Mouse (Mus musculus): ENCODE data around the gene Plcxd3. TPM values are rescaled to one million over a fixed set of nuclear protein-coding genes. Genes with fewer than 3 reads are reported as not detected.
"Not testable (repeated sequence)": the region's sequence is repeated elsewhere in the genome, so short reads cannot be mapped to it uniquely, and the experiment has no call there.

The Plcxd3 gene
- polyA plus RNA-seq, 1 experiment from 2014 or later: 3.6 TPM

- H3K36me3 ChIP-seq (ENCODE audit: control insufficient read depth, insufficient read depth, low read length): no peaks in the 10 kb centered on the region
- WGBS: 77% methylated on average over 3 of the region's 3 CpGs
- no peak for DNase-seq (ENCODE audit: low spot score)
- no peaks in the 10 kb centered on the region for H3K9me3 ChIP-seq (ENCODE audit: control insufficient read depth, low read length)
- H3K4me1 ChIP-seq (ENCODE audit: control insufficient read depth, insufficient read depth, low read length): no peaks in the 10 kb centered on the region
- H3K27me3 ChIP-seq (replicated peaks; ENCODE audit: control insufficient read depth, insufficient read depth, low read length): no peaks in the 10 kb centered on the region
- no peak for ATAC-seq (ENCODE audit: low read depth)
- no peak overlapping the region for H3K4me2 ChIP-seq (ENCODE audit: low read depth, low read length)
- no peak overlapping the region for H3K9ac ChIP-seq (ENCODE audit: low read depth, low read length)
- no peak overlapping the region for H3K4me3 ChIP-seq (ENCODE audit: low read depth, low read length)
- no peak overlapping the region for H3K27ac ChIP-seq (replicated peaks; ENCODE audit: low read depth, low read length)
These were observed 122.7 kb downstream of the Plcxd3 start for GRCm38 (mm10) chr15:4498036-4498435.

GRCm38 (mm10) chr15:4503366-4503765 lies 128.1 kb downstream of the Plcxd3 start:
- no peak for ATAC-seq (ENCODE audit: low read depth)
- no peak overlapping the region for H3K27ac ChIP-seq (replicated peaks; ENCODE audit: low read depth, low read length)
- H3K9ac ChIP-seq (ENCODE audit: low read depth, low read length): no peak overlapping the region
- no peak for DNase-seq (ENCODE audit: low spot score)
- no peaks in the 10 kb centered on the region for H3K36me3 ChIP-seq (ENCODE audit: control insufficient read depth, insufficient read depth, low read length)
- no peak overlapping the region for H3K4me3 ChIP-seq (ENCODE audit: low read depth, low read length)
- no peaks in the 10 kb centered on the region for H3K27me3 ChIP-seq (replicated peaks; ENCODE audit: control insufficient read depth, insufficient read depth, low read length)
- no peaks in the 10 kb centered on the region for H3K9me3 ChIP-seq (ENCODE audit: control insufficient read depth, low read length)
- no peak overlapping the region for H3K4me2 ChIP-seq (ENCODE audit: low read depth, low read length)
- H3K4me1 ChIP-seq (ENCODE audit: control insufficient read depth, insufficient read depth, low read length): no peaks in the 10 kb centered on the region
- WGBS: 82% methylated on average over 3 of the region's 3 CpGs

- no peak overlapping the region for H3K4me2 ChIP-seq (ENCODE audit: low read depth, low read length)
- H3K27me3 ChIP-seq (replicated peaks; ENCODE audit: control insufficient read depth, insufficient read depth, low read length): no peaks in the 10 kb centered on the region
- no peaks in the 10 kb centered on the region for H3K36me3 ChIP-seq (ENCODE audit: control insufficient read depth, insufficient read depth, low read length)
- DNase-seq (ENCODE audit: low spot score) (no peak), ATAC-seq (ENCODE audit: low read depth) (no peak)
- H3K4me3 ChIP-seq (ENCODE audit: low read depth, low read length): no peak overlapping the region
- WGBS: 71% methylated on average over 4 of the region's 4 CpGs
- no peak overlapping the region for H3K9ac ChIP-seq (ENCODE audit: low read depth, low read length)
- no peaks in the 10 kb centered on the region for H3K4me1 ChIP-seq (ENCODE audit: control insufficient read depth, insufficient read depth, low read length)
- H3K9me3 ChIP-seq (ENCODE audit: control insufficient read depth, low read length): no peaks in the 10 kb centered on the region
- no peak overlapping the region for H3K27ac ChIP-seq (replicated peaks; ENCODE audit: low read depth, low read length)
These were observed 128.5 kb downstream of the Plcxd3 start for GRCm38 (mm10) chr15:4503826-4504225.

GRCm38 (mm10) chr15:4514724-4515123 lies 139.4 kb downstream of the Plcxd3 start:
- DNase-seq (ENCODE audit: low spot score) (no peak), ATAC-seq (ENCODE audit: low read depth) (no peak)
- 85% methylated on average over 1 of the region's 1 CpGs for WGBS
- Histone ChIP-seq H3K4me1 (ENCODE audit: control insufficient read depth, insufficient read depth, low read length) (no peaks in the 10 kb centered on the region), H3K9me3 (ENCODE audit: control insufficient read depth, low read length) (no peaks in the 10 kb centered on the region), H3K9ac (ENCODE audit: low read depth, low read length) (no peak overlapping the region), H3K36me3 (ENCODE audit: control insufficient read depth, insufficient read depth, low read length) (no peaks in the 10 kb centered on the region), H3K27ac (replicated peaks; ENCODE audit: low read depth, low read length) (no peak overlapping the region), H3K4me2 (ENCODE audit: low read depth, low read length) (no peak overlapping the region), H3K27me3 (replicated peaks; ENCODE audit: control insufficient read depth, insufficient read depth, low read length) (no peaks in the 10 kb centered on the region), H3K4me3 (ENCODE audit: low read depth, low read length) (no peak overlapping the region)

GRCm38 (mm10) chr15:4524598-4524997 lies 149.3 kb downstream of the Plcxd3 start:
- no peak overlapping the region for H3K9ac ChIP-seq (ENCODE audit: low read depth, low read length)
- no peaks in the 10 kb centered on the region for H3K4me1 ChIP-seq (ENCODE audit: control insufficient read depth, insufficient read depth, low read length)
- H3K4me2 ChIP-seq (ENCODE audit: low read depth, low read length): no peak overlapping the region
- no peak overlapping the region for H3K4me3 ChIP-seq (ENCODE audit: low read depth, low read length)
- H3K36me3 ChIP-seq (ENCODE audit: control insufficient read depth, insufficient read depth, low read length): no peaks in the 10 kb centered on the region
- 74% methylated on average over 3 of the region's 3 CpGs for WGBS
- ATAC-seq (ENCODE audit: low read depth) (no peak), DNase-seq (ENCODE audit: low spot score) (no peak)
- no peaks in the 10 kb centered on the region for H3K27me3 ChIP-seq (replicated peaks; ENCODE audit: control insufficient read depth, insufficient read depth, low read length)
- H3K9me3 ChIP-seq (ENCODE audit: control insufficient read depth, low read length): no peaks in the 10 kb centered on the region
- no peak overlapping the region for H3K27ac ChIP-seq (replicated peaks; ENCODE audit: low read depth, low read length)

- Histone ChIP-seq H3K4me1 (ENCODE audit: control insufficient read depth, insufficient read depth, low read length) (no peaks in the 10 kb centered on the region), H3K27me3 (replicated peaks; ENCODE audit: control insufficient read depth, insufficient read depth, low read length) (no peaks in the 10 kb centered on the region), H3K4me2 (ENCODE audit: low read depth, low read length) (no peak overlapping the region), H3K9me3 (ENCODE audit: control insufficient read depth, low read length) (no peaks in the 10 kb centered on the region), H3K9ac (ENCODE audit: low read depth, low read length) (no peak overlapping the region), H3K27ac (replicated peaks; ENCODE audit: low read depth, low read length) (no peak overlapping the region), H3K36me3 (ENCODE audit: control insufficient read depth, insufficient read depth, low read length) (no peaks in the 10 kb centered on the region), H3K4me3 (ENCODE audit: low read depth, low read length) (no peak overlapping the region)
- WGBS: 88% methylated on average over 2 of the region's 2 CpGs
- no peak for ATAC-seq (ENCODE audit: low read depth)
- DNase-seq (ENCODE audit: low spot score): no peak
These were observed 158.4 kb downstream of the Plcxd3 start for GRCm38 (mm10) chr15:4533700-4534099.

GRCm38 (mm10) chr15:4559121-4559520 lies 183.8 kb downstream of the Plcxd3 start:
- WGBS: 63% methylated on average over 5 of the region's 5 CpGs
- Histone ChIP-seq H3K36me3 (ENCODE audit: control insufficient read depth, insufficient read depth, low read length) (no peaks in the 10 kb centered on the region), H3K9ac (ENCODE audit: low read depth, low read length) (no peak overlapping the region), H3K4me1 (ENCODE audit: control insufficient read depth, insufficient read depth, low read length) (no peaks in the 10 kb centered on the region), H3K4me2 (ENCODE audit: low read depth, low read length) (no peak overlapping the region), H3K27me3 (replicated peaks; ENCODE audit: control insufficient read depth, insufficient read depth, low read length) (no peaks in the 10 kb centered on the region), H3K4me3 (ENCODE audit: low read depth, low read length) (no peak overlapping the region), H3K27ac (replicated peaks; ENCODE audit: low read depth, low read length) (no peak overlapping the region), H3K9me3 (ENCODE audit: control insufficient read depth, low read length) (no peaks in the 10 kb centered on the region)
- DNase-seq (ENCODE audit: low spot score) (no peak), ATAC-seq (ENCODE audit: low read depth) (no peak)

GRCm38 (mm10) chr15:4561431-4561970 lies 186.2 kb downstream of the Plcxd3 start:
- no peak overlapping the region for H3K27ac ChIP-seq (replicated peaks; ENCODE audit: low read depth, low read length)
- peak; percentile 37; the same call in 1 of the 2 replicates for ATAC-seq (ENCODE audit: low read depth)
- no peaks in the 10 kb centered on the region for H3K36me3 ChIP-seq (ENCODE audit: control insufficient read depth, insufficient read depth, low read length)
- no peak overlapping the region for H3K4me2 ChIP-seq (ENCODE audit: low read depth, low read length)
- peak; percentile 18 for DNase-seq (ENCODE audit: low spot score)
- H3K9me3 ChIP-seq (ENCODE audit: control insufficient read depth, low read length): no peaks in the 10 kb centered on the region
- no peak overlapping the region for H3K9ac ChIP-seq (ENCODE audit: low read depth, low read length)
- H3K4me3 ChIP-seq (ENCODE audit: low read depth, low read length): no peak overlapping the region
- 50% methylated on average over 6 of the region's 6 CpGs for WGBS
- no peaks in the 10 kb centered on the region for H3K4me1 ChIP-seq (ENCODE audit: control insufficient read depth, insufficient read depth, low read length)
- no peaks in the 10 kb centered on the region for H3K27me3 ChIP-seq (replicated peaks; ENCODE audit: control insufficient read depth, insufficient read depth, low read length)

- H3K9me3 ChIP-seq (ENCODE audit: control insufficient read depth, low read length); H3K4me2 ChIP-seq (ENCODE audit: low read depth, low read length); H3K36me3 ChIP-seq (ENCODE audit: control insufficient read depth, insufficient read depth, low read length); H3K27me3 ChIP-seq (replicated peaks; ENCODE audit: control insufficient read depth, insufficient read depth, low read length); H3K9ac ChIP-seq (ENCODE audit: low read depth, low read length); H3K27ac ChIP-seq (replicated peaks; ENCODE audit: low read depth, low read length); ATAC-seq (ENCODE audit: low read depth); H3K4me3 ChIP-seq (ENCODE audit: low read depth, low read length); H3K4me1 ChIP-seq (ENCODE audit: control insufficient read depth, insufficient read depth, low read length); DNase-seq (ENCODE audit: low spot score): not testable (repeated sequence)
- WGBS: 87% methylated on average over 8 of the region's 8 CpGs
These were observed 220.2 kb downstream of the Plcxd3 start for GRCm38 (mm10) chr15:4595521-4595920.
